Mouse (Mus musculus): Measurements from ENCODE around the gene Ace2. TPM values are rescaled to one million over a fixed set of nuclear protein-coding genes. Genes with fewer than 3 reads are reported as not detected.

Ace2 gene
- polyA plus RNA-seq, 1 experiment from 2014 or later = 124 TPM

DNA sequence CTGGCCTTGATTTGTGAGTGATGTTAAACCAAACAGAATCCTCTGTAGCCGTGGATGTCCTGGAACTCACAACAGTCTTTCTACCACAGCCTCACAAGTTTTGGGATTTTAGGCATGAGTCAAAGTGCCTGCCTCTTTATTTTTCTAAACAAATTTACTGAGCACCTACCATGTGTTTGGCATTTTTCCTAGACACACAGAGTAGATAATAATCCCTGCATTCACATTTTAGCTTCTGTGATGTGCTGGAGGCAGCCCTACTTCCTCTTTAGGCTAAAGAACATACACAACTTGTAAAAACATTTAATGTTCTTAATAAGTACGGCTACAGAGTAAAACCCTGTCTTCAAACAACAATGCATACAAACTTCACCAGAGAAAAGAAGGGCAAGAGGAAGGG is 31.9 kb downstream of the Ace2 start:
- H3K4me2 ChIP-seq (ENCODE audit: low read depth, low read length) = no peak overlapping the region
- no peak for ATAC-seq
- 79% methylated on average over 2 of the region's 2 CpGs for WGBS
- H3K9me3 ChIP-seq (ENCODE audit: control insufficient read depth, low read length) = no peaks in the 10 kb centered on the region
- 0 out of 2 replicates have a peak, but pooled peaks cover 2% of the 10 kb centered on the region for H3K27me3 ChIP-seq (replicated peaks; ENCODE audit: control insufficient read depth, insufficient read depth, low read length)
- H3K36me3 ChIP-seq (ENCODE audit: control insufficient read depth, insufficient read depth, low read length) = no peaks in the 10 kb centered on the region
- H3K27ac ChIP-seq (ENCODE audit: low read length) = no peak overlapping the region
- no peak overlapping the region for H3K4me3 ChIP-seq (ENCODE audit: low read length)
- H3K4me1 ChIP-seq (ENCODE audit: control insufficient read depth, insufficient read depth, low read length) = no peaks in the 10 kb centered on the region
- H3K9ac ChIP-seq (ENCODE audit: low read depth, low read length) = no peak overlapping the region

DNA sequence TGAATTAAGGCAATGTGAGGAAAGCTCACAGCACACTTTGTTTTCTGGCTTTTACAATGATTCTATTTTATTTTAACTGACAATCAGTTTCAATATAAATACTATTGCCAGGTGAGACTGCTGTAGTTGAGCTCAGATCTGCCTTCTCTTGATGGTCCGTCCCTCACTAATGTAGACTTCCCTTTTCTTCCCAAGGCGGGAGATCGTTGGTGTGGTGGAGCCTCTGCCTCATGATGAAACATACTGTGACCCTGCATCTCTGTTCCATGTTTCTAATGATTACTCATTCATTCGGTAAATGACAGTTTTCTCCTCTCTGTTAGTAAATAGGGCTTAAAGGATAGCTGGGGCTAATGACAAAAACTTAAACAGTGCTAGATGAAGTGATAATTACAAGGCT is 34.7 kb downstream of the Ace2 start:
- ATAC-seq = no peak

DNA sequence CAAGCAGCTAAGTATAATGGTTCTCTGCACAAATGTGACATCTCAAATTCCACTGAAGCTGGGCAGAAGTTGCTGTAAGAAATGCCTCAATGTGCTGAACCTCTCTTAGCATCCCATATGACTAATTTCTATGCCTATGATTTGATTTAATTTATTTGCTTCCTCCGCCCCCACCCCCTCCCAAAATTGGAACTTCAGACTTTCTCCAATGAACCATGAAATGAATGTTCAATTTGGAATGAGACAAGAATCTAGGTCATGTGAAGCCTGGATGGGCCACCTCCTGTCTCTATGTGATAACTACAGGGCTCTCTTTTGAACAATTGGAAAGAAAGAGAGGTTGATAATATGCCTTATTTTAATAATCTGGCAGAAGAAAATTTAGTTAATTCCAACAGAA is 36.2 kb downstream of the Ace2 start:
- WGBS = 96% methylated on average over 1 of the region's 1 CpGs
- Histone ChIP-seq H3K27ac (ENCODE audit: low read length) (no peak overlapping the region), H3K27me3 (replicated peaks; ENCODE audit: control insufficient read depth, insufficient read depth, low read length) (0 out of 2 replicates have a peak, but pooled peaks cover 2% of the 10 kb centered on the region), H3K9ac (ENCODE audit: low read depth, low read length) (no peak overlapping the region), H3K36me3 (ENCODE audit: control insufficient read depth, insufficient read depth, low read length) (no peaks in the 10 kb centered on the region), H3K4me2 (ENCODE audit: low read depth, low read length) (no peak overlapping the region), H3K4me1 (ENCODE audit: control insufficient read depth, insufficient read depth, low read length) (no peaks in the 10 kb centered on the region), H3K9me3 (ENCODE audit: control insufficient read depth, low read length) (no peaks in the 10 kb centered on the region), H3K4me3 (ENCODE audit: low read length) (no peak overlapping the region)
- ATAC-seq = no peak

More for the DNA sequence above, 34.7 kb downstream of the Ace2 start:
- no peak overlapping the region for H3K4me3 ChIP-seq (ENCODE audit: low read length)
- H3K9ac ChIP-seq (ENCODE audit: low read depth, low read length) = no peak overlapping the region
- H3K27me3 ChIP-seq (replicated peaks; ENCODE audit: control insufficient read depth, insufficient read depth, low read length) = 0 out of 2 replicates have a peak, but pooled peaks cover 2% of the 10 kb centered on the region
- H3K36me3 ChIP-seq (ENCODE audit: control insufficient read depth, insufficient read depth, low read length) = no peaks in the 10 kb centered on the region
- 78% methylated on average over 4 of the region's 4 CpGs for WGBS
- no peaks in the 10 kb centered on the region for H3K4me1 ChIP-seq (ENCODE audit: control insufficient read depth, insufficient read depth, low read length)
- no peak overlapping the region for H3K27ac ChIP-seq (ENCODE audit: low read length)
- H3K4me2 ChIP-seq (ENCODE audit: low read depth, low read length) = no peak overlapping the region
- H3K9me3 ChIP-seq (ENCODE audit: control insufficient read depth, low read length) = no peaks in the 10 kb centered on the region

DNA sequence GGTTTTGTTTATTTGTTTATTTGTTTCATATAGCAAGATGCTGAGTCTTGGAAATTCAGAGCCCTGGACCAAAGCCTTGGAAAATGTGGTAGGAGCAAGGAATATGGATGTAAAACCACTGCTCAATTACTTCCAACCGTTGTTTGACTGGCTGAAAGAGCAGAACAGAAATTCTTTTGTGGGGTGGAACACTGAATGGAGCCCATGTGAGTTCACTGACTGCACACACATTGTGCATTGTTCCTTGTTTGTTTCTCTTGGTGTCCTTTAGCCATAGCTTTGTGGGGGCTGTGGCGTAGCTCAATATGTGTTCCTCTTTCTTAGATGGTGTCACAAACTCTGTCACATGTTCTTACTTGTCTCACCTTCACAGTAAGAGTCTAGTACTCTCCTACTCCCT is 36.6 kb downstream of the Ace2 start:
- no peaks in the 10 kb centered on the region for H3K9me3 ChIP-seq (ENCODE audit: control insufficient read depth, low read length)
- no peaks in the 10 kb centered on the region for H3K36me3 ChIP-seq (ENCODE audit: control insufficient read depth, insufficient read depth, low read length)
- 73% methylated on average over 2 of the region's 2 CpGs for WGBS
- H3K4me1 ChIP-seq (ENCODE audit: control insufficient read depth, insufficient read depth, low read length) = no peaks in the 10 kb centered on the region
- no peak overlapping the region for H3K27ac ChIP-seq (ENCODE audit: low read length)
- 0 out of 2 replicates have a peak, but pooled peaks cover 2% of the 10 kb centered on the region for H3K27me3 ChIP-seq (replicated peaks; ENCODE audit: control insufficient read depth, insufficient read depth, low read length)
- H3K4me2 ChIP-seq (ENCODE audit: low read depth, low read length) = no peak overlapping the region
- H3K9ac ChIP-seq (ENCODE audit: low read depth, low read length) = no peak overlapping the region
- no peak for ATAC-seq
- no peak overlapping the region for H3K4me3 ChIP-seq (ENCODE audit: low read length)

DNA sequence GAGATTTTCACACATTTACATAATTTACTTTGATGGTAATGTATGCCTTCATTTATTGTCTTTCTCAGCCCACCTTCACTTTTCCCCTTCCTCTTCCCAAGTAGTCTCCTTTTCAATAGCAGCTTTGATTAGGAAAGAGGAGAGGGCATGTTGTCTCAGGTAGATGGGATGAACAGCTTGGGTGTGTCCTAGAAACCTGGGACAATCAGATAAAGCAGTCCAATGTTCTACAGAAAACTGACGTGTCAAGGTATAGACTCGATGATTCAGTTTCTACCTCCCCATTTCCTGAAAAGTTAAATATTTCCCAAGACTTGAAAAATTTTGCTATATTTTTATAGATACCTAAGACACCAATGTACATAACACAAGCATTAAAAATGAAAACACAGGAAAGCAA is 39.7 kb downstream of the Ace2 start:
- peak; percentile 75 for ATAC-seq
- Histone ChIP-seq H3K27ac (ENCODE audit: low read length) (no peak overlapping the region), H3K27me3 (replicated peaks; ENCODE audit: control insufficient read depth, insufficient read depth, low read length) (peaks cover 5% of the 10 kb centered on the region; the same call in 1 of the 2 replicates), H3K9me3 (ENCODE audit: control insufficient read depth, low read length) (no peaks in the 10 kb centered on the region), H3K9ac (ENCODE audit: low read depth, low read length) (no peak overlapping the region), H3K4me1 (ENCODE audit: control insufficient read depth, insufficient read depth, low read length) (no peaks in the 10 kb centered on the region), H3K4me3 (ENCODE audit: low read length) (no peak overlapping the region), H3K4me2 (ENCODE audit: low read depth, low read length) (no peak overlapping the region), H3K36me3 (ENCODE audit: control insufficient read depth, insufficient read depth, low read length) (no peaks in the 10 kb centered on the region)
- WGBS = 68% methylated on average over 2 of the region's 2 CpGs

DNA sequence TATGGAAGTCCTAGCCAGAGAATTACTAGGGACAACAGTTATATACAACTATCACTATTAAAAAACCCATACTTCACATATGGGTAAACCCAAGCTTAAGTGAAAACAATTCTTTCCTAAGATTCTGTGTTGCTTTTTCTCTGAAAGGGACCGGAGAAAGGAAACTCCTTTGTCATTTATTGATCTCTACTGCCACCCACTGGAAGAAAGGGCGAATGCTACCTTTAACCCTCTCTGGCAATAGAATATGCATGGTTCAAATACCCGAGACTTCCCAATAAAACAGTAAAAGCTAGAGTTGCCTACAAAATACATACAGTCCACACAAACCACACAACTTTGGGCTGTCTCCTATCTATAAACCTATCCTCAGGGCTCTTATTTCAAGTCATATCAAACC is 40.6 kb downstream of the Ace2 start:
- H3K4me1 ChIP-seq (ENCODE audit: control insufficient read depth, insufficient read depth, low read length) = no peaks in the 10 kb centered on the region
- ATAC-seq = peak; percentile 55; the same call in 1 of the 2 replicates
- no peaks in the 10 kb centered on the region for H3K36me3 ChIP-seq (ENCODE audit: control insufficient read depth, insufficient read depth, low read length)
- WGBS = 14% methylated on average over 3 of the region's 3 CpGs
- peaks cover 5% of the 10 kb centered on the region; the same call in 1 of the 2 replicates for H3K27me3 ChIP-seq (replicated peaks; ENCODE audit: control insufficient read depth, insufficient read depth, low read length)
- no peak overlapping the region for H3K27ac ChIP-seq (ENCODE audit: low read length)
- H3K9ac ChIP-seq (ENCODE audit: low read depth, low read length) = no peak overlapping the region
- H3K4me2 ChIP-seq (ENCODE audit: low read depth, low read length) = no peak overlapping the region
- H3K9me3 ChIP-seq (ENCODE audit: control insufficient read depth, low read length) = no peaks in the 10 kb centered on the region
- H3K4me3 ChIP-seq (ENCODE audit: low read length) = no peak overlapping the region

DNA sequence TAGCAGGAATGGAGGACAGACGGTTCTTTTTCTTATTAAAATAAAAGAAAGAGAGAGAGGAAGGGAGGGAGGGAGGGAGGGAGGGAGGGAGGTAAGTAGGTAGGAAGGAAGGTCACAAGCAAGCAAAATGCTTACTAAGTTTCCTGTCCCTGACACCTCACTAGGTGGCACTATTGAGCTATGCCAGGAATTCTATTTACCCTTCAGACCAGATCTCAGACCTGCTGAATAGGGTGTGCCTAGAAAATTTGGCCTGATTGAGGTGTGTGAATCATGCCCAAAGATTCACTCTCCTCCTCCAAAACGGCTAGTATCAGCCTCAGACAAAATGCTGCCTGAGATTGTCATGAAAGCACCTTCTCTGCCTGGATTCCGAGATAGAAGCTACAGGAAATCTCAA is 44.7 kb downstream of the Ace2 start:
- ATAC-seq = no peak
- H3K9me3 ChIP-seq (ENCODE audit: control insufficient read depth, low read length) = no peaks in the 10 kb centered on the region
- H3K27me3 ChIP-seq (replicated peaks; ENCODE audit: control insufficient read depth, insufficient read depth, low read length) = peaks cover 6% of the 10 kb centered on the region; the same call in 1 of the 2 replicates
- H3K36me3 ChIP-seq (ENCODE audit: control insufficient read depth, insufficient read depth, low read length) = no peaks in the 10 kb centered on the region
- H3K4me2 ChIP-seq (ENCODE audit: low read depth, low read length) = no peak overlapping the region
- H3K4me1 ChIP-seq (ENCODE audit: control insufficient read depth, insufficient read depth, low read length) = no peaks in the 10 kb centered on the region
- no peak overlapping the region for H3K9ac ChIP-seq (ENCODE audit: low read depth, low read length)
- 41% methylated on average over 3 of the region's 3 CpGs for WGBS
- H3K4me3 ChIP-seq (ENCODE audit: low read length) = no peak overlapping the region
- no peak overlapping the region for H3K27ac ChIP-seq (ENCODE audit: low read length)

DNA sequence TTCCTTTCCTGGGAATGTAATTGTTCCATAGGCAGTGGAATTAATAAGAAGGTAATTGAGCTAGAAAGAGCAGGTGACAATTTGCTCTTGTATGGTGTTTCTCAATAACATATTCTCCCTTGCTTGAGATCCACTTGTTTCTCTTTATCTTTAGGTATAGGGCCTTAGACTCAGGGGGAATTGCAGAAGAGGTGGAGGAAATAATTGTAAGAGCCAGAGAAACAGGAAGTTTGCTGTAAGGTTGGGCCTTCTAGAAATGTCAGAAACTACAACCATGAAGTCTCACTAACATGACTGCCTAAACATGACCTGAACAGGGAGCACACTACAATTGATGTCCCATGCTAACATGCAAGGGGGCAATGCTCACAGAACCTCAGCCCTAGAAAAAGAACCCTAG is 50.7 kb downstream of the Ace2 start:
- Histone ChIP-seq H3K4me1 (ENCODE audit: control insufficient read depth, insufficient read depth, low read length) (no peaks in the 10 kb centered on the region), H3K4me2 (ENCODE audit: low read depth, low read length) (no peak overlapping the region), H3K27ac (ENCODE audit: low read length) (no peak overlapping the region), H3K9me3 (ENCODE audit: control insufficient read depth, low read length) (no peaks in the 10 kb centered on the region), H3K4me3 (ENCODE audit: low read length) (no peak overlapping the region), H3K27me3 (replicated peaks; ENCODE audit: control insufficient read depth, insufficient read depth, low read length) (peaks cover 3% of the 10 kb centered on the region; the same call in 1 of the 2 replicates), H3K9ac (ENCODE audit: low read depth, low read length) (no peak overlapping the region), H3K36me3 (ENCODE audit: control insufficient read depth, insufficient read depth, low read length) (no peaks in the 10 kb centered on the region)
- no peak for ATAC-seq

DNA sequence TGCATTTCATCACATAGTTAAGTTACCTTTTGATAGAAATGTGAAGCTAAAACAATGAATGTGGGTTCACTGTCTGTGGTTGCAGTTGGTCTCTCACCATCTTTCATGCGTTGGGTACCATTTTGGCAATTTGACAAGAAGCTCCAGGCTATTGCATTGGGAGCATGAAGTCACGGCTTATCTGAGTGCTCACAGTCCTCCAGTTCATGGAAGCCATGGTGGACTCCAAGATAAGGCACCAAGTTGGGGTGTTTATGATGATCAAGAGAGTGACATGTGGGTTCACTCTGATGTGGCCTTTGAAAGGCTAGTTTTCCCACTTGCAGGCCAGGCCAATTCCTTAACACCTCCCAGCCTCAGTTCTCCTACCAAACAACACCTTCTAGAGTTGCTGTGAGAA is 58.5 kb downstream of the Ace2 start:
- no peak overlapping the region for H3K4me3 ChIP-seq (ENCODE audit: low read length)
- no peaks in the 10 kb centered on the region for H3K4me1 ChIP-seq (ENCODE audit: control insufficient read depth, insufficient read depth, low read length)
- no peak overlapping the region for H3K4me2 ChIP-seq (ENCODE audit: low read depth, low read length)
- H3K9ac ChIP-seq (ENCODE audit: low read depth, low read length) = no peak overlapping the region
- no peaks in the 10 kb centered on the region for H3K27me3 ChIP-seq (replicated peaks; ENCODE audit: control insufficient read depth, insufficient read depth, low read length)
- 93% methylated on average over 2 of the region's 2 CpGs for WGBS
- H3K27ac ChIP-seq (ENCODE audit: low read length) = no peak overlapping the region
- no peak for ATAC-seq
- H3K9me3 ChIP-seq (ENCODE audit: control insufficient read depth, low read length) = no peaks in the 10 kb centered on the region
- H3K36me3 ChIP-seq (ENCODE audit: control insufficient read depth, insufficient read depth, low read length) = no peaks in the 10 kb centered on the region

DNA sequence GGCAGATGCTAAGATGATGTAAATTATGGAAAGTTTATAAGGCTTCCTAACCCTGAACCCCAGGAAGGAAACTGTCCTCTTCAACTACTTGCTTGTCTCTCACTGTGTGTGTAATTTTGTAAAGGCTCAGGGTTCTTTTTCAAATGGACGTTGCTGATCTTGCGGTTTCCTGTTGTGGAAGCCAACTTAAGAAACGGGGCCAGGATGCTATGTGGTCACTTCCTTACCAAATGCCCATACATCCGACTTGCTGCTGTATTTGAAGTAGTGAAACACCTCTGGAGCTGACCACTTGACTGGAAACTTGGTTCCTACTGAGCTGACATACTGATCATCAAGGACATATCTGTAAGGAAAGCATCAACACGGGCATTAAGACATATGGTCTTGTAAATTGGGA is 61.4 kb downstream of the Ace2 start:
- Histone ChIP-seq H3K27me3 (replicated peaks; ENCODE audit: control insufficient read depth, insufficient read depth, low read length) (no peaks in the 10 kb centered on the region), H3K4me1 (ENCODE audit: control insufficient read depth, insufficient read depth, low read length) (no peaks in the 10 kb centered on the region), H3K27ac (ENCODE audit: low read length) (no peak overlapping the region), H3K9ac (ENCODE audit: low read depth, low read length) (no peak overlapping the region), H3K4me2 (ENCODE audit: low read depth, low read length) (no peak overlapping the region), H3K4me3 (ENCODE audit: low read length) (no peak overlapping the region), H3K36me3 (ENCODE audit: control insufficient read depth, insufficient read depth, low read length) (no peaks in the 10 kb centered on the region), H3K9me3 (ENCODE audit: control insufficient read depth, low read length) (no peaks in the 10 kb centered on the region)
- ATAC-seq = no peak
- WGBS = 78% methylated on average over 5 of the region's 5 CpGs
